Mouse (Mus musculus) forebrain, embryonic 12.5 days (tissue): ENCODE measurements at regions not wholly inside any gene's neighbourhood (a gene's known extent, or its start where the extent isn't known, plus 50 kb on each side); places are given as distances from the start of the nearest gene placed in this dataset.

Experiments
- ATAC-seq: fragments of 200-750 bp; cut with Nextera tagmentation; 2 replicates; pipeline ENCODE4 v1.8.0; 2017; ENCODE audit warnings: moderate TSS enrichment; ENCODE audit not compliant: low FRiP score
- H3K27ac ChIP-seq: fragments of 300-500 bp; sonication (generic); 2 replicates; pipeline ENCODE4 v1.5.1; 2016; ENCODE audit warnings: mild to moderate bottlenecking
- H3K27me3 ChIP-seq: fragments of 300-500 bp; sonication (generic); 2 replicates; pipeline ENCODE4 v1.6.1; 2016; ENCODE audit warnings: mild to moderate bottlenecking
- H3K36me3 ChIP-seq: fragments of 300-500 bp; sonication (generic); replicated peaks from 2 replicates; pipeline ENCODE4 v1.6.1; 2016; ENCODE audit warnings: mild to moderate bottlenecking
- H3K4me1 ChIP-seq: fragments of 300-500 bp; sonication (generic); 2 replicates; pipeline ENCODE4 v1.6.1; 2016
- H3K4me2 ChIP-seq: fragments of 300-500 bp; sonication (generic); 2 replicates; pipeline ENCODE4 v1.6.1; 2016; ENCODE audit warnings: mild to moderate bottlenecking, moderate library complexity
- H3K4me3 ChIP-seq: fragments of 300-500 bp; sonication (generic); replicated peaks from 2 replicates; pipeline ENCODE4 v1.5.1; 2016; ENCODE audit warnings: mild to moderate bottlenecking
- H3K9ac ChIP-seq: fragments of 300-500 bp; sonication (generic); 2 replicates; pipeline ENCODE4 v1.6.1; 2016; ENCODE audit warnings: mild to moderate bottlenecking
- H3K9me3 ChIP-seq: fragments of 300-500 bp; sonication (generic); 2 replicates; pipeline ENCODE4 v1.6.1; 2016
- WGBS: fragments of 180-500 bp; shearing (Covaris S2); methylation state at CpG from one replicate; pipeline ENCODE4 v1.1.7; 2016; 5-methylcytosine and 5-hydroxymethylcytosine counted together

DNA sequence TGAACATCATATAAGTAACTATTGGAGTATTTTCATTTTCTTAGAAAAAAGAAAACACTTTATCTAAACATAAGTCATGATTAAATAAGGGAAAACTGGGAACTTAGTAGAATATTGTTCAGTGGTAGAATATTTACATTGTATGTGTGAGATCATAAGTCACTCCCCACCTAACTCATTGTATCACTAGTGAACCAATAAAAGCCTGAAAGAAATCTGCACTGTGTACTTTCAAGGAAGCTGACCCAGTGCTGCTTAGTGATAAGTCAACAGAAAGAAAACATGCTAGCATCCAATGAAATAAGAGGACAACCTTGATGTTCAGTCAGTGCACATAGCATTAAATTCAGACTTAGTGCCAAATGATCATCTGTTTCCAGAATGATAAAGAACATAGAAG, 795.7 kb upstream of the A1bg start:
- Histone ChIP-seq H3K9ac (no peak overlapping the region), H3K36me3 (no peaks in the 10 kb centered on the region), H3K4me2 (no peak overlapping the region), H3K4me3 (no peak overlapping the region), H3K27ac (no peak overlapping the region), H3K27me3 (no peaks in the 10 kb centered on the region), H3K9me3 (no peaks in the 10 kb centered on the region), H3K4me1 (no peaks in the 10 kb centered on the region)
- no peak for ATAC-seq

DNA sequence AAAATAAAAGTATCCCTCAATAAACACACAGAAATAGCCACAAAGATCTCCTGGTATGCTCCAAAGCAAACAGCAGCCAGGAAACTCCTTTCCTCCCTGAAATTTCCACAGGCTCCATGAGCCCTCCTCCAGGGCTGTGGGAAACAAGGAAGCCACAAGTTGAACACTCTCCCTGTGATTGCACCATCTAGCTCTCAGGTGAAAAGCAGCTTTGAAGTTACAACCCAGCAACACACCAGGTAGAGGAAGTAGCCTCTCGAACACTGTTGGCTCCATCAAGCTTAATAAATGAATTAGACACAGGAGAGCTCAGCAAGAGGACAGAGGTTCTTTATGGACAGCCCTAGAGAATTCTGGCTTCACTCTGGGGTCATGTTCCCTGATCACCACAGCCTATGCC, 794.4 kb upstream of the A1bg start:
- no peak overlapping the region for H3K9ac ChIP-seq
- no peak overlapping the region for H3K4me2 ChIP-seq
- H3K27ac ChIP-seq: no peak overlapping the region
- no peak for ATAC-seq
- H3K9me3 ChIP-seq: no peaks in the 10 kb centered on the region
- no peaks in the 10 kb centered on the region for H3K27me3 ChIP-seq
- no peaks in the 10 kb centered on the region for H3K36me3 ChIP-seq
- H3K4me1 ChIP-seq: no peaks in the 10 kb centered on the region
- 73% methylated on average over 1 of the region's 1 CpGs for WGBS
- H3K4me3 ChIP-seq: no peak overlapping the region

DNA sequence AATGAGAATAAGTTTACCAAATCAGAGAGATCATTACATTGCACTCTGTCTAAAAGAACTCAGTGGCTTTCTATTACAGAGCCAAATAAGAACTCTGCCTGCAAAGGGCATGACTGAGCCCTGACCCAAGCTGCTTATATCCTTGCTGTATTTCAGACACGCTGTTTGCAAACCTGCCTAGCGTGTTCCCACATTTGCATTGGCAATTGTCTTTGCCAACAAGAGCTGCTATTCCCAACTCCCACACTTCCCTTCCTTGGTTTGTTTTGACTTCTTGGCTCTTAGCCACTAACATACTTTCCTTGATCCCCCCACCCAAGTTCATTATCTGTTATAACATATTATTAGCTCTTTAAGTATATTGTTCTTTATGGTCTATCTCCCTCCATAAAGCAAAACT, 791.1 kb upstream of the A1bg start:
- Histone ChIP-seq H3K9me3 (no peaks in the 10 kb centered on the region), H3K4me3 (no peak overlapping the region), H3K27ac (no peak overlapping the region), H3K36me3 (no peaks in the 10 kb centered on the region), H3K27me3 (no peaks in the 10 kb centered on the region), H3K4me1 (no peaks in the 10 kb centered on the region), H3K4me2 (no peak overlapping the region), H3K9ac (no peak overlapping the region)
- no peak for ATAC-seq
- WGBS: 75% methylated on average over 2 of the region's 2 CpGs

DNA sequence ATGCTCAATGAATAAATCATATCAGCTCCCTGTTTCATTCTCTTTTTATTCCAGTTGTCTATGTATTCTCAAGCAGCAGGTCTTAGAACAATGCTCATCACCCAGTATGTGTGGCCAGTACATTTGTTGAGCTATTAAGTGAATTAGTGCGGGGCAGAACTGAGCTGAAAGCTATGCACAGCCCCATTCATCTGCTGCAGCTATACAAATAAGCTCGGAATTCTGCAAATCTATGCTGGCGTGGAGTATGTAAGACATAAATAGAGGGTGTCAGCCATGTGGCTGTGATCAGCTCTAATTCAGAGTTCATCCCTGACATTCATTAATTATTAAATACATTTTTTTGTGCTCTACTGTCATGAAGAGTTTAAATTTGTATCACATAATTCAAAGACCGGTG, 786.1 kb upstream of the A1bg start:
- WGBS: 75% methylated on average over 4 of the region's 4 CpGs
- Histone ChIP-seq H3K27me3 (no peaks in the 10 kb centered on the region), H3K9ac (no peak overlapping the region), H3K4me3 (no peak overlapping the region), H3K27ac (no peak overlapping the region), H3K9me3 (no peaks in the 10 kb centered on the region), H3K36me3 (no peaks in the 10 kb centered on the region), H3K4me1 (no peaks in the 10 kb centered on the region), H3K4me2 (no peak overlapping the region)
- ATAC-seq: no peak

DNA sequence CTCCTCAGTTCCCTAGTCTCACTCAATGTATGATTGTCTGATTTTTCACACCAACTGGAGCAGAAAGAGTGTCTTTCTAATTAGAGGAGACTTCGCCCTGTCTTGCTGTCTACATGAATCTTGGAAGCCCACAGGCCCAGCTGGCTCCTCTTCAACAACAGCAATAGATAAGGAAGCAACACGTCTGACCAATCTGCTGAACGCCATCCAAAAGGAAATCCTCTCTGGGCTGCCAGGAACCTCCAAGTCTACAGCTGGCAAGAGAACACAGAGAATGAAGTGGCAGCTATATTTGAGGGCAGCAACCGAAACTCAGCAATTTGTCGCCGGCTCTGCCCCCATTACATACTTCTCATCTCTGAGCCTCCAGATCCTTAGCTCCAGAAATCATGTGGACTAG, 785.1 kb upstream of the A1bg start:
- Histone ChIP-seq H3K36me3 (no peaks in the 10 kb centered on the region), H3K9me3 (no peaks in the 10 kb centered on the region), H3K4me1 (no peaks in the 10 kb centered on the region), H3K27ac (no peak overlapping the region), H3K4me2 (no peak overlapping the region), H3K27me3 (no peaks in the 10 kb centered on the region), H3K4me3 (no peak overlapping the region), H3K9ac (no peak overlapping the region)
- 83% methylated on average over 6 of the region's 6 CpGs for WGBS
- no peak for ATAC-seq

DNA sequence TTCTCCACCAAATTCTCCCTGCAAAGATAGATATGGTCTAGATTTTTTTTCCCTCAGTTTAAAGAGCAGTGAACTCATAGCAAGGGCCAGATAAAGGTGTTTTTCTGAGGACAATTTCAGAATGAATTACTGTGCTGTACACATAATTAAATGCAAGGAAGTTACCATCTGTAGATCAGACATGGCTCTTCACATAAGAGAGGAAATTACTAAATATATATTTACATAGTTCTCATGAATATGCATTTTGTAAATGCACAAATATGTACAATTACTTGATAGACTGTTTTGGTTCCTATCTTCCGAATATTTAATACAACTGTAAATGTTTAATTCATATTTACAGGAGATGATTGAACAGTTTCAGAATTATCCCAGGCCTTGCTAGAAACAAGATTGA, 769.9 kb upstream of the A1bg start:
- Histone ChIP-seq H3K27me3 (no peaks in the 10 kb centered on the region), H3K9ac (no peak overlapping the region), H3K27ac (no peak overlapping the region), H3K9me3 (no peaks in the 10 kb centered on the region), H3K4me2 (no peak overlapping the region), H3K36me3 (no peaks in the 10 kb centered on the region), H3K4me1 (no peaks in the 10 kb centered on the region), H3K4me3 (no peak overlapping the region)
- no peak for ATAC-seq
- 89% methylated on average over 1 of the region's 1 CpGs for WGBS

DNA sequence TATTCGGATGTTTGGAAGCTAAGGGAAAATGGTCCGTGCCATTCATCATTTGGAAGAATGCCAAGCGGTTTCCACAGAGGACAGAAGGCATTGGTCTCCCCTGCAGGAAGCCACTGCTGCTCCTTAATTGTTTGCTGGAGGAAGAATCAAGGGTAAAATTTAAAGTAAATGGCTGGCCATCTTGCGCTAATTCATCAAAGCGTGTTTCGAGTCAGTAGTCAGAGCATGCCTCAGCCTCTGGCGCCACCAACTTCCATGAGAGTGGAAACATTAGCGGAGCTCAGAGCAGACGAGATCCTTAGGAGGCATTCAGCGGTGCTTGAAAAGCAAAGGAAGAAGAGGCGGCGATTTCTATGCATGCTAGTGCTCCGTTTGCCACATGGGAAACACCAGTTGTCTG, 767.6 kb upstream of the A1bg start:
- H3K27ac ChIP-seq: no peak overlapping the region
- no peak overlapping the region for H3K4me2 ChIP-seq
- no peak overlapping the region for H3K4me3 ChIP-seq
- H3K9me3 ChIP-seq: no peaks in the 10 kb centered on the region
- no peak for ATAC-seq
- H3K9ac ChIP-seq: no peak overlapping the region
- no peaks in the 10 kb centered on the region for H3K36me3 ChIP-seq
- 83% methylated on average over 13 of the region's 13 CpGs for WGBS
- no peaks in the 10 kb centered on the region for H3K27me3 ChIP-seq
- H3K4me1 ChIP-seq: no peaks in the 10 kb centered on the region

DNA sequence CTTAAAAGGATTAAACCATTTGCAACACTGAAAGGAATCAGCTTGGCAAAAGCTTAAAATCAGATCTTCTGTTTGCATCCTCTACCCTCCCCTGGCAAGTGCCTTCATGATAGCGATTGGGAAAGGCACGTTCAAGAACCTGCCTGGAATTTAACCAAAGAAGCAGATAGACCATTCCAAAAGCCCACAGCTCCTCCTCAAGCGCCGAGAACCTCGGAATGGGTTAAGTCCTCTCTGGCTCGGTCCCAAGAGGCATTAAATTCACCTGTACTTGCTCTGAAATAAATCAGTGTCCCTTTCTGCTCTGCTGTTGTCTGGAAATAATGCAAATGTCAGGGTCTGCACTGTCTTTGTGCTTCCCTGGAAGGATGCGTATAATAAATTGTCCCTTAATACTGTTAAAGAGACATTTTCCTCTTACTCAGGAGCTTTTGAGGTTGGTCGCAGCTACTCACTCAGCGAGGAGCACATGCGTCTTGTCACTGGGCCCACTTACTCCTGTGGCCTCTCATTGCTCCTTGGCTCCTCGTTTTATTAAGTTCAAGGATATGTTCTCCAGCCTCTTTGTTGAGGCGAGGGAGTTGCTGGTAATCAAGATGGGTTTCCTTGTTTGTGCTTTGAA, 767.1 kb upstream of the A1bg start:
- no peaks in the 10 kb centered on the region for H3K27me3 ChIP-seq
- no peak overlapping the region for H3K4me2 ChIP-seq
- no peaks in the 10 kb centered on the region for H3K4me1 ChIP-seq
- no peak for ATAC-seq
- H3K9me3 ChIP-seq: no peaks in the 10 kb centered on the region
- no peak overlapping the region for H3K27ac ChIP-seq
- H3K36me3 ChIP-seq: no peaks in the 10 kb centered on the region
- WGBS: 89% methylated on average over 12 of the region's 12 CpGs
- H3K9ac ChIP-seq: no peak overlapping the region
- H3K4me3 ChIP-seq: no peak overlapping the region

DNA sequence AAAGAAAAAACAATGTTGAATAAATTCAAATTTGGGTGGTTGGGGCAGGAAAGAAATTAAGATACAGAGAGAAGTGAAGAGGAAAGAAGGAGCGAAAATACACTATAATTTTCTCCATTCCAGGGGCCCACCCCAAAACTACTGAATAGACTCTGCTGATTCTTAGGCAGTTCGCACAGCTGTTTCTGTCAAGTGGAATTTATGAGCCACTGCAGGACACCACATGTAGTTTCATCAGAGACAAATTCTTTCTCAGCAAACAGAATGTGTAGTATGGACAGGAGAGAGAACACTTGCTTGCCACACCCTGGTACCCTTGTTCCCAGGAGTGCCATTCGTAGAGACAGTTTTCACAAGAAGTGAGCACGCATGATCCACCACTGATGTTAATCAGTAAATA, 760.2 kb upstream of the A1bg start:
- Histone ChIP-seq H3K4me3 (no peak overlapping the region), H3K9ac (no peak overlapping the region), H3K27ac (no peak overlapping the region), H3K4me2 (no peak overlapping the region), H3K9me3 (no peaks in the 10 kb centered on the region), H3K4me1 (no peaks in the 10 kb centered on the region), H3K36me3 (no peaks in the 10 kb centered on the region), H3K27me3 (no peaks in the 10 kb centered on the region)
- 92% methylated on average over 4 of the region's 4 CpGs for WGBS
- no peak for ATAC-seq

DNA sequence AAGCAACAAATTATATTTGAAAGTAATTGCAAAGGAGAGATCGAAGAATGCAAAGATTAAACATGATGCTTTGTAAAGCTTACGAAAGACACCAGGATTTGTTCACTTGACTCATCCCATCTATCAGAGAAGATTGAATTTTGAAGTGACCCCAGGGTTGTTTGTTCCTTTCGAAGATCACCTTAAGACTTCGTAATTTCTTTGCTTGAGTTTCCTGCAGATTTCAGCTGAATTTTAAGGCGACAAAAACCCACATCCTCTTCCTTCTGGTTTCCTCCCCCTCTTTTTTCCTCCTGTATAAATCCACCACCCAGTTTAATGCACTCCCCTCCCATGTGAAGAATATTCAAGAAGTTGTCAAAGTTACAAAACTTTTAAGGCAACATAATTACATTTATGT, 747.7 kb upstream of the A1bg start:
- Histone ChIP-seq H3K27ac (no peak overlapping the region), H3K9ac (no peak overlapping the region), H3K27me3 (no peaks in the 10 kb centered on the region), H3K4me1 (no peaks in the 10 kb centered on the region), H3K4me3 (no peak overlapping the region), H3K36me3 (no peaks in the 10 kb centered on the region), H3K4me2 (no peak overlapping the region), H3K9me3 (no peaks in the 10 kb centered on the region)
- no peak for ATAC-seq
- WGBS: 90% methylated on average over 5 of the region's 5 CpGs

DNA sequence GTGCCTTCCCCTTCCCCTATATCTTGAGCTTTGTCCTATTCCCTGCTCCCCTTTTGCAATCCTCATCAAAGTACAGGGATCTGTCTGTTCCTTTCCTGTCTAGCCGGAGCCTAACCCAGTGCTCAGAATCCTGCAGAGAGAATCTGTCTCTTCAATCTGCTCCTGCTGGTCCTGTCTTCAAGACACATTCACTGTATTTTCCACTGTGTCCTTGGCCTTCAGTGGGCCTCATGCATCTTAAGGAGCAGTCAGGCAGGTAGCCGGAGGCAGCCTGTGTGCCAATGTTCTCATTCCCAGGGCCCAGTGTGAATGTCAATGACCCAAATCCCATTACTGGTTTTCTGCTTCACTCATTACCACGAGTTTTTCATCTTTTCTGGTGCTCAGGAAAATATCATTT, 737.8 kb upstream of the A1bg start:
- H3K9ac ChIP-seq: no peak overlapping the region
- H3K36me3 ChIP-seq: no peaks in the 10 kb centered on the region
- WGBS: 66% methylated on average over 3 of the region's 3 CpGs
- H3K27me3 ChIP-seq: no peaks in the 10 kb centered on the region
- H3K4me2 ChIP-seq: no peak overlapping the region
- H3K9me3 ChIP-seq: no peaks in the 10 kb centered on the region
- ATAC-seq: no peak
- no peaks in the 10 kb centered on the region for H3K4me1 ChIP-seq
- no peak overlapping the region for H3K4me3 ChIP-seq
- H3K27ac ChIP-seq: no peak overlapping the region

DNA sequence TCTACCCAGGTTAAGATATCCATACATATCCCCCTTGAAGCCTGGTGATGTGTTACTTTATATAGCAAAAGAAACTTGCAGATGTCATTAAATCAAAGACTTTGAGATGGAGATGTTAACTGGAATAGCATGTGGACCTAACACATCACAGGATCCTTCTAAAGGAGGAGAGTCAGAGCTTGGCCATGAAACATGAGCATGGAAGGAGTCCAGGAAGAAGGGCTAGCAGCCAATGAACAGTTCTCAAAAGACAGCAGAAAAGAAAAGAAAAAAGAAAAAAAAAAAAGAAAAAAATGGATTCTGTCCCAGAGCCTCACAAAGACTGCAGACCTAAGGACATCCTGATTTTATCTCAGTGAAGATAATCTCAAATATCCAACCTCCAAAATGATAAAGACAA, 734.1 kb upstream of the A1bg start:
- no peaks in the 10 kb centered on the region for H3K9me3 ChIP-seq
- ATAC-seq: no peak

DNA sequence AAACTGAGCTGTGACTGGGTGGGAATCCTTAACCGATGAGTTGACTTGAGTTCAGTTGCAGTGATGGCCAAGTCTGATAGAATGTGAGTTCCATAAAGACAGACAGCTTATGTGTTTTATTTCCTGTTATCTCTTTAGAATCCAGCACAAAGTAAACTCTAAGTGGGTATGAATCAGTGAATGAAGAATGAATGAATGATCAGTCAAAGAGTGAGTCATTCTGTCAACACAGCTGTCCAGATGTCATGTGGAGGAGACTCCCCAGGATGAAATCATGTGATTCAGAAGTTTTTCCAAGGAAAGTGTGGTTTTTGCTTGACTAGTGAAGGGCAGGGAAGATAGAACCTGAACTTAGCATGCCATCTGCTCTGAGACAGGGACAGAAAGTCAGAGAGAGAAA, 732.0 kb upstream of the A1bg start:
- Histone ChIP-seq H3K9me3 (no peaks in the 10 kb centered on the region), H3K27ac (no peak overlapping the region), H3K4me1 (no peaks in the 10 kb centered on the region), H3K27me3 (no peaks in the 10 kb centered on the region), H3K4me2 (no peak overlapping the region), H3K36me3 (no peaks in the 10 kb centered on the region), H3K4me3 (no peak overlapping the region), H3K9ac (no peak overlapping the region)
- WGBS: 97% methylated on average over 1 of the region's 1 CpGs
- no peak for ATAC-seq

More for the DNA sequence above, 734.1 kb upstream of the A1bg start:
- Histone ChIP-seq H3K36me3 (no peaks in the 10 kb centered on the region), H3K4me1 (no peaks in the 10 kb centered on the region), H3K27ac (no peak overlapping the region), H3K9ac (no peak overlapping the region), H3K27me3 (no peaks in the 10 kb centered on the region), H3K4me3 (no peak overlapping the region), H3K4me2 (no peak overlapping the region)

DNA sequence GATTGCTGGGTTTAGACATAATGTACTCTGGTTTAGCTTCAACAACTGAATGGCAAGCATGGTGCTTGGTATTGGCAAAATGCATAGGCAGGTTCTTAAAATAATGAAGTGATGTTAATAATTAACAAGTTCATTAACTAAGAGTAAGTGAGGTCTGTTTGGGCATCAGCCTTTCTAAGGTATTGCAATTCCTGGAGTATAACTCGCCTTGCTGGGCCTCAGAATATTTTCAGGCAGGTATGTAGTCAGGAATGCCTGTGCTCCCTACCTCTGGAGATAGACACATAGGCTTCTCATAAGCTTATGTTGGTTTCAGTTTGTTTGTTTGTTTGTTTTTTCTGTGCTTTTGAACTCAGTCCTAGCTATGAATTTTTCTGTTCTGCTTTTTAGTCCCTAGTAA, 731.0 kb upstream of the A1bg start:
- Histone ChIP-seq H3K27me3 (no peaks in the 10 kb centered on the region), H3K36me3 (no peaks in the 10 kb centered on the region), H3K4me2 (no peak overlapping the region), H3K9ac (no peak overlapping the region), H3K4me3 (no peak overlapping the region), H3K27ac (no peak overlapping the region), H3K9me3 (no peaks in the 10 kb centered on the region), H3K4me1 (no peaks in the 10 kb centered on the region)
- WGBS: 60% methylated on average over 1 of the region's 1 CpGs
- ATAC-seq: no peak
